In the genomic region with DNA sequence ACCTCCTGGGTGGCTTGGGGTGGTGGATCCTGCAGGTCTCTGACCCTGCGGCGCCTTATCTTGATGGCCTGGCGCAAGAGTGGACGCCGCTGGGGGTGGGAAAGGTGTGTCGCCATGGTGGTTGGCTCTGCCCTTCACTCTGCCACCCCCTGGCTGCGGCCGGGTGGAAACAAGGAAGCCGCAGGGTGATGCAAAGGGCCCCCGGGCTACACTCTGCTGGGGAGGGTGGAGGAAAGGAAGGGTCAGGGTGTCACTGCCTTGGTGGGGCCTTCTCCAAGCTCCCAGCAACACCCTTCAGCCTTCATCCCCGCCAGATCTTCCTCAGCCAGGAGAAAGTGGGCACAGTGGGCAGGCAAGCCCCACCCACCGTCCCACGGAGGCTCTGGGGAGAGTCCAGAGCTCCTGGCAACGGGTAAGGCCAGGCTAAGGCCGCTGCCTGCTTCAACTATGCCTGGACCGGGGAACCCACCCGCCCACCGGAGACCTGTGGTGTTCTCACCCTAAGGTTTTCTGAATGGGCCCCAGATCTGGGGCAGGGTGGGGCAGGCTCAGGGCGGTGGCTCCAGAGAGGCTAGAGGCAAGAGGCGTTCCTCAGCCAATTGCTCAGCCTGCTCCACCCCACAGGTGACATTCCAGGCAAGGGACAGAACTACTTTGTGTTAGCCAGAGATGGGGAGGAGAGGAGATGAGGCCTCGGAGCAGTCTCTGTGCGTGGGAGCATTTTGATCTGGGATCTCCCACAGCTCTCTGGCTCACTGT, we compare ENCODE assay signal across 8 mouse cellular contexts. TPM values are rescaled to one million over a fixed set of nuclear protein-coding genes. Genes with fewer than 3 reads are reported as not detected.
DNase-seq lines count a peak whose midpoint lies in the region; ATAC-seq and TF ChIP-seq lines count a peak whose summit lies in the region.

A gene (minus strand): TSS at position 516 of the 759 bp plus-strand sequence.

- no peak for TF ChIP-seq CTCF in olfactory bulb, adult 2 months (IDR thresholded peaks at IDR 0.05; ENCODE audit: insufficient read depth, low read depth, low read length)

- H3K9ac ChIP-seq in kidney, embryonic 16.5 days (replicated peaks; ENCODE audit: low read length), result peak within 1 kb of the TSS; percentile 55; the same call in 1 of the 2 replicates
- H3K9ac ChIP-seq in hindbrain, embryonic 11.5 days (ENCODE audit: low read depth, low read length), result peak within 1 kb of the TSS; percentile 57
- H3K9ac ChIP-seq in lung, embryonic 15.5 days, result peak within 1 kb of the TSS; percentile 24; the same call in 1 of the 2 replicates

- no peak for DNase-seq in kidney, postnatal 10 days
- DNase-seq in cerebellum, adult 9-11 months, result peak; percentile 65
- no peak for DNase-seq in hindbrain, embryonic 11.5 days (ENCODE audit: low spot score)
- no peak for DNase-seq in layer of hippocampus, postnatal 36 days
- DNase-seq in ovary, postnatal 36 days (ENCODE audit: low spot score), result no peak

- ATAC-seq in kidney, embryonic 16.5 days (ENCODE audit: low FRiP score, low TSS enrichment), result 0 out of 2 replicates have a peak, but pooled peaks have one; percentile 32
- peak; percentile 49; the same call in 1 of the 2 replicates for ATAC-seq in hindbrain, embryonic 11.5 days (ENCODE audit: low FRiP score)
- ATAC-seq in lung, embryonic 15.5 days (ENCODE audit: borderline replicate concordance, extremely low read depth, low FRiP score, low TSS enrichment), result peak; percentile 65; the same call in 1 of the 2 replicates

- peak within 1 kb of the TSS; percentile 32 for H3K4me3 ChIP-seq in kidney, embryonic 16.5 days (ENCODE audit: low read length)
- peak within 1 kb of the TSS; percentile 30 for H3K4me3 ChIP-seq in hindbrain, embryonic 11.5 days (ENCODE audit: low read depth, low read length)
- H3K4me3 ChIP-seq in lung, embryonic 15.5 days, result peak within 1 kb of the TSS; percentile 27
- peak within 1 kb of the TSS; percentile 6; the same call in 1 of the 2 replicates for H3K4me3 ChIP-seq in olfactory bulb, adult 2 months (ENCODE audit: insufficient read depth, low read depth, low read length)

- peaks cover 29% of the 10 kb centered on the region for H3K36me3 ChIP-seq in kidney, embryonic 16.5 days (ENCODE audit: insufficient read depth, low read length)
- H3K36me3 ChIP-seq in hindbrain, embryonic 11.5 days (ENCODE audit: control insufficient read depth, insufficient read depth, low read length), result 0 out of 2 replicates have a peak, but pooled peaks cover 8% of the 10 kb centered on the region
- peaks cover 39% of the 10 kb centered on the region for H3K36me3 ChIP-seq in lung, embryonic 15.5 days

- H3K4me1 ChIP-seq in kidney, embryonic 16.5 days (ENCODE audit: insufficient read depth, low read length), result peaks cover 20% of the 10 kb centered on the region
- H3K4me1 ChIP-seq in hindbrain, embryonic 11.5 days (replicated peaks; ENCODE audit: control insufficient read depth, insufficient read depth, low read length), result peaks cover 12% of the 10 kb centered on the region
- H3K4me1 ChIP-seq in lung, embryonic 15.5 days, result peaks cover 17% of the 10 kb centered on the region
- peaks cover 56% of the 10 kb centered on the region for H3K4me1 ChIP-seq in olfactory bulb, adult 2 months (ENCODE audit: control insufficient read depth, insufficient read depth, low read length)

- peak within 1 kb of the TSS; percentile 51; the same call in 1 of the 2 replicates for H3K27ac ChIP-seq in kidney, embryonic 16.5 days (ENCODE audit: low read length)
- H3K27ac ChIP-seq in hindbrain, embryonic 11.5 days (ENCODE audit: low read depth, low read length), result peak within 1 kb of the TSS; percentile 60
- H3K27ac ChIP-seq in lung, embryonic 15.5 days, result peak within 1 kb of the TSS; percentile 82
- H3K27ac ChIP-seq in olfactory bulb, adult 2 months (ENCODE audit: insufficient read depth, low read depth, low read length), result peak within 1 kb of the TSS; percentile 68

- H3K9me3 ChIP-seq in kidney, embryonic 16.5 days (ENCODE audit: low read length), result no peaks in the 10 kb centered on the region
- no peaks in the 10 kb centered on the region for H3K9me3 ChIP-seq in hindbrain, embryonic 11.5 days (ENCODE audit: control insufficient read depth, low read length)
- no peaks in the 10 kb centered on the region for H3K9me3 ChIP-seq in lung, embryonic 15.5 days

- peak within 1 kb of the TSS; percentile 52 for H3K4me2 ChIP-seq in kidney, embryonic 16.5 days (replicated peaks; ENCODE audit: low read depth, low read length)
- peak within 1 kb of the TSS; percentile 51 for H3K4me2 ChIP-seq in hindbrain, embryonic 11.5 days (replicated peaks; ENCODE audit: low read depth, low read length)
- H3K4me2 ChIP-seq in lung, embryonic 15.5 days, result peak within 1 kb of the TSS; percentile 54

- H3K27me3 ChIP-seq in kidney, embryonic 16.5 days (ENCODE audit: insufficient read depth, low read length), result no peaks in the 10 kb centered on the region
- no peaks in the 10 kb centered on the region for H3K27me3 ChIP-seq in hindbrain, embryonic 11.5 days (ENCODE audit: control insufficient read depth, insufficient read depth, low read length)
- no peaks in the 10 kb centered on the region for H3K27me3 ChIP-seq in lung, embryonic 15.5 days

- no peak for TF ChIP-seq POLR2A in olfactory bulb, adult 2 months (IDR thresholded peaks at IDR 0.05; ENCODE audit: insufficient read depth, low read depth, low read length)

- WGBS in kidney, embryonic 16.5 days, result 56% methylated on average over 22 of the region's 22 CpGs
- 71% methylated on average over 22 of the region's 22 CpGs for WGBS in hindbrain, embryonic 11.5 days
- 47% methylated on average over 22 of the region's 22 CpGs for WGBS in lung, embryonic 15.5 days
- WGBS in olfactory bulb, adult 2 months, result 60% methylated on average over 22 of the region's 22 CpGs

RNA-seq across cellular contexts. Expression of the gene that starts here (rescaled TPM):
- polyA plus RNA-seq in kidney, embryonic 16.5 days (2015; fragmentation: Nextera tagmentation; extraction: Ambion mirVana), result 1.00 and 1.4 TPM in 2 replicates
- 1.1 and 1.3 TPM in 2 replicates for polyA plus RNA-seq in hindbrain, embryonic 11.5 days (2014; fragmentation: Nextera tagmentation; extraction: Ambion mirVana)
- polyA plus RNA-seq in lung, embryonic 15.5 days (2015; fragmentation: Nextera tagmentation; extraction: Ambion mirVana), result 4.1 and 6.4 TPM in 2 replicates
- polyA plus RNA-seq in olfactory bulb, adult 2 months (2012; ENCODE audit: insufficient read depth, insufficient read length, low replicate concordance, missing spikeins), result not detected in 2 replicates
- total RNA-seq in layer of hippocampus, postnatal 36 days (2021), result 1 to 10 TPM; 1.9 to 2.4 TPM
